Mouse (Mus musculus) brain, adult 2 months (tissue): ENCODE data around the gene Slc47a1.
"Not testable (repeated sequence)": the region's sequence is repeated elsewhere in the genome, so short reads cannot be mapped to it uniquely, and the experiment has no call there.

Experiments
- DNase-seq: peaks from one replicate; pipeline ENCODE4 v3.0.0; 2011; ENCODE audit warnings: low read depth, low spot score

The Slc47a1 gene

GRCm38 (mm10) chr11:61319923-61320567 is 58.1 kb downstream of the Slc47a1 start:
- no peak for DNase-seq

GRCm38 (mm10) chr11:61319233-61319922 is 58.8 kb downstream of the Slc47a1 start:
- no peak for DNase-seq

- no peak for DNase-seq
Measured at GRCm38 (mm10) chr11:61316864-61317263, 61.3 kb downstream of the Slc47a1 start.

- DNase-seq, result no peak
Measured at GRCm38 (mm10) chr11:61310321-61310720, 67.8 kb downstream of the Slc47a1 start.

DNA sequence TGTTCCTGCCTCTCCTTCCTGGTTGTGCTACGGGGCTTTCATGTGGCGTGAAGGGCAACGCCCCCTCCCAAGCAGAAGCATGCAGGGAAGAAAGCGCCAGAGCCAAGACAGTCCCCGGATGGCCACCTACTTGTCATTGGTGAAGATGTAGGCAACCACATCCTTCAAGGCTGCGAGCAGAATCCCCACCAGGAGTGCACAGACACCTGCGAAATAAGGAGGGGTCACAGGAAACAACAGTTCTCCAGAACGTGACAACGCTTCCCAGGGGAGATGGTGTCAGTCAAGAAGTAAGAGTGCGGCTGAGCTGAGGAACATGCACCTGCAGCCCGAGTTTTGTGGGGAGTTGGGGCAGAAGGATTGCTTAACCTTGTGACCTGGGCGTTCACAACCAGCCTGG is 68.3 kb downstream of the Slc47a1 start:
- DNase-seq, result no peak

- no peak for DNase-seq
Measured at GRCm38 (mm10) chr11:61307795-61308194, 70.3 kb downstream of the Slc47a1 start.

GRCm38 (mm10) chr11:61305377-61305776 is 72.8 kb downstream of the Slc47a1 start:
- DNase-seq, result peak; percentile 72

DNA sequence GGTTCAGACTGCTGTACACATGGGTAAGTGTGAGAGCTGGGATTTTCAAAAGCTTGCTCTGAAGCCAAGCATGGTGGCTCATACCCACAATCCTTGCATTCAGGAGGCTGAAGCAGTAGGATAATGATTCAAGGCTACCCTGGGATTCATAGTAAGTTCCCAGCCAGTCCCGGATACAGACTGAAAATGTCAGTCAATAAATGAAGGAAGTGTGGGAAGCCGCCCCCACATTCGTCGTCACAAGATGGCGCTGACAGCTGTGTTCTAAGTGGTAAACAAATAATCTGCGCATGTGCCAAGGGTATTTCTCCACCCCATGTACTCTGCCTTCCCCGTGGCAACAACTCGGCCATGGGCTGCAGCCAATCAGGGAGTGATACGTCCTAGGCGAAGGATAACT is 73.6 kb downstream of the Slc47a1 start:
- not testable (repeated sequence) for DNase-seq

DNA sequence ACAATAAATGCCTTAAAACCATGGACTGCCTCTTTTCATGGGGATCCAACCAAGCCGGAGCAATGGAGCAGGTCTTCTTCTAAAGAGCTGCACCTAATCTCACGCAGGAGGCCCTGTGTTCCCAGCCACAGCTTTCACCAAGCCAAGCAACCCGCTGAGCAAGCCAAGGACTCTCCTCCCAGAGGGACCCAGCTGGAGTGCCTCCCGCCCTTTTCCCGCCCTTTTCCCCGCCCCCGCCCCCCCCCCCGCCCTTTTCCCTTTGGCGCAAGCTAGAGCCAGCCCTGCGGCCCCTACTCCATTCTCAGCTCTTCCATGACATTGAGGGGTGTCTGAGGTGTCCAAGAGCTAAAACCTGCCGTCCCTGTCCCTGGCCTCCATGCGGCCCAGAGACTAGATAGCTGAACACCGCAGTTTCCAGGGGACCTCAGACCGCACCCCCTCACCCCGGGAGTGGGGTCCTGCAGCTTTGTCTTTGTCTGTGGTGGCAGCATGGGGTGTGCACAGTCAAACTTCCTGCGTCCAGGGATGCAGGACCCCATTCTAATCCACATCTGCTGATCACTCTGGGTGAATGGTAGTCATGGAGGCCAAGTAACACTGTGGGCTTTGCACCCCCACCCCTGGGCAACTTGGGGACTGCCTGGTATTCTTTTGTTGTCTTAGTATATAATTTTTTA is 77.3 kb downstream of the Slc47a1 start:
- DNase-seq, result no peak

- DNase-seq, result no peak
Measured at GRCm38 (mm10) chr11:61300205-61300604, 77.9 kb downstream of the Slc47a1 start.

DNA sequence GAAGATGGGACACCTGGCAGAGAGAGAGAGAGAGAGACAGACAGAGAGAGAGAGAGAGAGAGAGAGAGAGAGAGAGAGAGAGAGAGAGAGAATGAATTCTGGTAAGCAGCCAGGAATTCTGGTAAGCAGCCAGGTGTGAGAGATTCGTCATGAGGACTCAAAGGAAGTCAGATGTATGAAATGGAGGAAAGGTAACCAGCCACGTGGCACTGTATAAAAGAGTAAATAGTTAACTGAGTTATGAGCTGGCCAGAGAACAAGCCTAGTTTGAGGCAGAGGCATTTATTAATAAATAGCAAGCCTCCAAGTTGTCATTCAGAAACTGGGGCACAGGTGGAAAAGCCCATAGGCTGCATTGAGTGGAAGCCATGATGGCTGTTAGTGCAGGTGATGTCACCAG is 80.2 kb downstream of the Slc47a1 start:
- no peak for DNase-seq

GRCm38 (mm10) chr11:61297326-61297725 is 80.8 kb downstream of the Slc47a1 start:
- DNase-seq, result no peak

DNA sequence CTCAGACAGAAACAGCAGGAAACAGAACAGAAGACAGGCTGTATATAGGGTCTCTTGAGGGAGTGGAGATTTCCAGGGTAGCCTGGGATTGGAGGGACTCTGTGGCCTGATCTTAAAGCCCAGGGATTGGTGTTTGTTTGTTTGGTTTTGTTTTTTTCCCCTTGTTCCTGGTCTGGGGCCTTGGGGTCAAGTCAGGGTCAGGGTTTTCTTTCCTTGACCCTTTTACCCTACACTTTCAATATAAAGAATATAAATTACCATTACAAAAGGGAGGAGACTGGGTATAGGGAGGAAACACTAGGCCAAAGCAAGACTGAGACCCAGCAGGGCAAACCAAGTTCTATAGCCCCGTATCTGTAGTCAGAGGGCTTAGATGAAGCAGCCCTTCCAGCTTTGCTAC is 81.6 kb downstream of the Slc47a1 start:
- no peak for DNase-seq

GRCm38 (mm10) chr11:61295556-61295955 is 82.6 kb downstream of the Slc47a1 start:
- DNase-seq, result no peak

DNA sequence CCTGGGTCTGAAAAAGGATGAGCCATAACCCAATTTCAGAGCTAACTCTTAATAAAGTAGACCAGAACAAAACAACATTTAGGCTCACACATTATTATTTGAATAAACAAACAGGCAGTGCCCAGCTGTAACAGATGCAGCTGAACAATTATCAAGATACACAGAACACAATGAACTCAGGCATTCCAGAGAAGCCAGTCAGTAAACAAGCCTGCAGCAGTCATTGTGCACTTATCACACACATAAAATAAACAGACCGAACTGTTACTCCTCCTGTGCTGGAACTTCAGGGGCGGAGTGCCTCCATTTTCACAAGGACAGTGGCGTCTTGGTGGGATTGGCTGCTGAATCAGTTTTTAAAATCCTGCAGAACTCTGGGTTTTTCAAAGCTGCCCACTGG is 83.7 kb downstream of the Slc47a1 start:
- no peak for DNase-seq
